Mouse (Mus musculus) monocyte, adult 5-6 weeks (primary cell): Measurements from ENCODE around the gene Snd1. TPM values are rescaled to one million over a fixed set of nuclear protein-coding genes. Genes with fewer than 3 reads are reported as not detected.

Source experiments
- ATAC-seq: fragments of 153-309, 156-312 bp; replicated peaks from 2 replicates; pipeline ENCODE4 v1.8.0; 2017; ENCODE audit warnings: mild to moderate bottlenecking; ENCODE audit not compliant: low TSS enrichment, insufficient number of reproducible peaks, severe bottlenecking, poor library complexity, low FRiP score
- total RNA-seq: library from RNA; stranded (forward); fragments of 200-1000, 200-491, 200-594 nt; gene quantifications from 3 replicates; pipeline ENCODE4 v1.2.3, GENCODE M21; 2017

Snd1 gene
- total RNA-seq, 1 experiment from 2014 or later: 110 TPM

DNA sequence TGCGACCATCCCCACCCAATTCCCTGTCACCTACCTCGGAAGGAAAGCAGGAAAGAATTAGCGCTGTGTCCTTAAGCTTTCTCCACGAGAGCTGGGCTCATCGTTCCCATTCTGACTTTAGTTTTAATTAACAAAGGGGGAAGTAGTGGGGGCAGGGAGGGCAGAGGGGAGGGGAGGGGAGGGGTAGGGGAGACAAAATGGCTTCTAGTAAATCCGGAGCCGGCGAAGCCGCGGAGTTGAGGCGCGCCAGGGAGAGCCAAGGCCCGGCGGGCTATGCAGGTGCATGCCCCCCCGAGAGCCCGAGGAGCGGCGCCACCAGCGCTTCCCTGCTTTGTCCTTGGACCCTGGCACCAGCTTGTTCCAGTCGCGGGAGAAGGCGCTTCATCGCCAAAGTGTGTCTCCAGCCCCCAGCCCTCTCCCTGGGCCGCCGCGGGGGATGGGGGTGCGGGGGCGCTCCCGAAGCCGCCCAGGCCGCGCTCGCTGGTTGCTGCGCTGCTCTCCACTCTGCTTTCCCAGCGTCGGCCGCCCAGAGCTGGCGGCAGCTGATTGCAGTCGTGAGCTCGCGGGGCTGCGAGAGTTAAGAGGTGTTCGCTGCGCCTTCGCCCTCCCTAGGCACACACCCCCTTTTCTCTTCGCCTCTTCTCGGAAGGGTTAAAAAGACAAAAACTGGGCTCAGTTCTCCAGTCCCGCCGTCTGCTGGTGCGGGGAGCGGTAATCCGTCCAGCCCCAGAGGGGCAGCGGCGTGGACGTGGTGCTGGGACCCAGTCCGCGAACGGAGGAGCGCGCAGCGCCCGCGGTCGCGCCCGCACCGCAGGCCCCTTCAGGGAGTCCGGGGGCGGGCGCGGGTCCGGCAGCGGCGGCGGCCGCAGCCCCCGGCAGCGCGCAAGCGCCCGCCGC, 357.2 kb downstream of the Snd1 start:
- no peak for ATAC-seq

DNA sequence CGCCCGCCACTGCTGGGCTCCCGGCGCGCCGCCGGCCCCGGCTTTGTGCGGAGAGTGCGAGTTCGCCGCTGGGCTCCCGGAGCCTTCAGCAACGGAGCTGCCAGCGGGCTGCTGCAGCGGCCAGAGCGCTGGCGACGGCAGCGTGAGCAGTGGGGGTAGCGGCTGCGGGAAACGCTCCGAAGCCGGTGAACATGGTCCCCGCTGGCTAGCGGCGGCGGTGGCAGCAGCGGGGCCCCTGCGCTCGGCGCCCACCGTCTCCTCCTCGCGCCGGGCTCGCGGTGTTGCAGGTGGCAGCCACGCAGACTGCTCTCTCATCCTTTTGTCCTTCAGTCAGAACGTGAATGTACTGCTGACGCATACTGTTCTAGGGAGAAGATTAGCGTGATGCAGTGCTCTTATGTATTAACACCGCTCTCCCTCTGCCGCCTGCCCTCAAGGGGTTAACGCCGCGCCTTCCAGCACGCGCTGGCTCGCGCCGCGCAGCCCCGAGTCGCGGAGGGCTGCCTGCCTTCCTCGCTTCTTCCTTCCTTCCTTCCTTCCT, 357.9 kb downstream of the Snd1 start:
- ATAC-seq: no peak

DNA sequence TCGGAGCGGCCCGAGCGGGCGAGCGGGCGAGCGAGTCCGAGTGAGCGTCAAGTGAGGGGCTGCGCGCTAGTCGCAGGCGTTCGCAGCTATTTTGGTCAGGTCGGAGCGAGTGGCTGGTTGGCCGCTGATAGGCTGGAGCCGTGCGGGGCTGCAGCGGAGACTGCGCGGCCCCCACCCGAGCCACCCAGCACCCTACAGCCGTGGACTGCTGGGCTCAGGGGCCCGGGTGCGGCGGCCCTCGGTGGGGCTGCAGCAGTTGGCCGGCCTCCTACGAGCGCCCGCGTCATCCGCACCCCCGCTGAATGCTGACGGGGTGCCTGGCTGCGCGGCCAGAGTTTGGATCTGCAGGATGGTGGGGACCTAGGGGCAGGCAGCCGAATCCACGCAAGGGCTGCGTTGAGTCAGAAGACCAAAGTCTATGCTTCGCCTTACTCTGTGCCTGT, 358.5 kb downstream of the Snd1 start:
- no peak for ATAC-seq

DNA sequence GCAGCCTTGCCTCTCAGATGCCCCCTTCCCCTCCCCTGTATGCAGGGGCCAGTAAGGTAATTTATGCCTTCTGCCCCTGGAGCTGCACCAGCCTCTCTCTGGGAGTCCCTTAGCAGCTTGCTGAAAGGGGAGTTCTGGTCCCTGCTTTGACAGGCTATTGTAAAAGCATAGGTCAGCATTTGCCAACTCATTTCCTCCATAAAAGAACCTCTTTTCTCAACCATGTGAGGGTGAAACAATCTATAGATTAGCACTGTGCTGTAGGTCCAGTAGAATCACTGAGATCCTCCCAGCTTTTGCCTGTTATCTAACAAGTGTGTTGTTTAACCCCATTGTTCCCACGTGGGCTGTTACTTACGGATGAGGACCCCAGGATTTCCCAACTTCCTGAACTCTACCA, 359.1 kb downstream of the Snd1 start:
- ATAC-seq: no peak

DNA sequence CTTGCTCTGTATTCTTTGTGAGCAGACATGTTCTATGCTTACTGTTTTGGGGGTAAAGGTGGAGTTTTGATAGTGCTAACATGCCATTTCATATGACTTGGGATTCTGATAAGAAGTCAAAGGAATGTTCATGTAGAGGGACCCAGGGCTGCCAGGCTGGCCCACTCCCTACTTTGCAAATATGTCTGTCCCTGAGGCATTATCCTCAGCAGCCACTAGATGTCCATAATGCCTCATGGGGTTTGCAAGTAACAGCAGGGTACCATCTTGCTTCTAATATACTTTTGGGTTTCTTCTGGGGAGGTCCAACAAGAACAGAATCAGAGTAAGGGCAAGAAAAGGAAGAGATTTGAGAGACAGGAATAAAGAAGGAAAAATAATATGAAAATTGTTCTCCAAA, 361.7 kb downstream of the Snd1 start:
- ATAC-seq: no peak

DNA sequence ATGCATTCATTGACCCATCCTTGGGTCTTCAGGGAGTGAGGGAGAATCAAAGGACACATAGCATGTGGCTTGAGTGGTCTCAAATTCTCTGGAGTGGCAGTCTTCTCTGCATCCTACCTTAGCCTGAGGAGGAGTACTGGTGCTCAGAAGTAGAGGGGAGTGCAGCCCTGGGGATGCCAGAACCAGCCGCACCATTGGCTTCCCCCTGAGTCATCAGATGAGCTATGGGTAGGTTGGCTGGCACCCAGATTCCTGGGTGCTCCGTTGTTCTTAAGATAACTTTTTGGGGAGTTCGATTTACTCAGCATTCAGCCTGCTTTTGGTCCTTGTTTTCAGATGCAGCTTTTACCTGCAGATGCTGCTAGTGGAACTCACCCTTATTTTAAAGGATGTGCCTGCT, 366.6 kb downstream of the Snd1 start:
- ATAC-seq: no peak

DNA sequence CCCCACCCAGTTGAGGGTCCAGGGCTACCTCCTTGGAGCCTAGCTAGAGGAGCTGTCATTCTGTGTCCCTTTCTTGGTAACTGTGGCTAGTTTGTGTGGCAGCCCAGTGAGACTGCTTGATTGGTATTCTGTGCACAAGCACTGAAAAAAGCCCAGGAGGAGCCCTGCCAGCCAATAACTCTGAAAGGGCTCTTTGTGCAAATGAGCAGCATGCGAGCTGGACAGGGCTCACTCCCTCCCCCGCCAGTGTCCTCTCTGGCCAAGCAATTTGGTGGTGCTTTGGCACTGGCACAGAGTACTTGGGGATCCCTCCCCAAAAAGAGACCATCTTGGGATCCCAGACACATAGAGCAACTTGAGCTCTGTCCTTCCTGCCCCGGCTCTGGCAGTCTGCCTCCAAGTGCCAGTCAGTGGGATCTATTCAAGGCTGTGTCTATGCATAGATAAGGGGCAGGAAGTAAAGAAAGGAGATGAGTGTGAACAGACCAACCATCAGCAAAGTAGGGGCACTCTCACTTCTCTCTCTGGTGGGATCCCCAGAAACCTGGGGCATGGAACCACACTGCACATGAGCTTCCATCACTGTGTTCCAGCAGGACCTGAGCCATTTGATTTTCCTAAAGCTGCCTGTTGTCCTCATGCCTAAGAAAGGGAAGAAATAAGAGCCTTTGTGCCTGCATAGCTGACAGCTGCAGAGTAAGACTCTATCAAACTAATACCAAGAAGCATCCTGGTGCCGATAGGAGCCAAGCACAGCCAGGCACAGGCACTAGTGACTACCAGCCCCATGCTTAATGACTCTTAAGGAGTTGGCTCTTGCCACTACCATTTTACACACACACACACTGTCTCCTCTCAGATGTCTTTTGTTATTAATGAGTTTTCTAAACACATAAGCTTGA, 367.7 kb downstream of the Snd1 start:
- ATAC-seq: no peak

DNA sequence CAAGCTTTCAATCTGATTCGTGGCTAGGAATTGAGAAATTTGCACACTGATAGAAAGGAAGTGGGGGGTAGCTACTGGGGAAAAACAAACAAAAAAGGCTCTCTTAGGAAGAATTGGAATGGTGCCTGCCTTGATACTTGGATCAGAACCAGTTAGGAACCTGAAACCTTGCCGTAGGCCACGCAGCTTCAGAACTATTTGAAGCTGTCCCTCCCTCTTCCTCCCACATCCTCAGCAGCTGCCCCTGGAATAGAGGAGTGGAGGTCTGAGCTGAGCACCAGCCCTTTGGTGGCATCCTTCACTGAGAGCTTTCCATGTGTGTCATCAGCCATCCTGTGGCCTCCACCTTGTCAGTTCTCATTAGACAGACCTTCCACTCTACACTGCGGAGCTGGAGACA, 370.7 kb downstream of the Snd1 start:
- no peak for ATAC-seq

DNA sequence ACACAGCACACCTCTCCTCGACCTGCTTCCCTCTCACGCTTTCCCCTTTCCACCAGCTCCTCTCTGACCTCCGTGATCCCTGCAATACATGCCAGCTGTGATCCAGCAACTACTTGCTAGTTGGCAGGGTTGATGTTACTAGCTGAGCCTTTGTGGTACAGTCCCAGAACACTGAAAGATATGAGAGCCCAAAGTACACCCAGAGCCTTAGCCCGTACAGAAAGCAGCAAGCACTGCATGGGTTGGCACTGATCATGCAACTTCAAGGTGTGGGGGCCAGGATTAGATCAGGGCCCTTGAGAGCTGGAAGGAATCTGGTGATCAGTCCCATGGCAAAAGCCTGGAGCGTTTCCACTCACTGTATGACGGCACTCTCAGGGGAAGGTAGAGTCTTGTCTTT, 372.7 kb downstream of the Snd1 start:
- no peak for ATAC-seq

DNA sequence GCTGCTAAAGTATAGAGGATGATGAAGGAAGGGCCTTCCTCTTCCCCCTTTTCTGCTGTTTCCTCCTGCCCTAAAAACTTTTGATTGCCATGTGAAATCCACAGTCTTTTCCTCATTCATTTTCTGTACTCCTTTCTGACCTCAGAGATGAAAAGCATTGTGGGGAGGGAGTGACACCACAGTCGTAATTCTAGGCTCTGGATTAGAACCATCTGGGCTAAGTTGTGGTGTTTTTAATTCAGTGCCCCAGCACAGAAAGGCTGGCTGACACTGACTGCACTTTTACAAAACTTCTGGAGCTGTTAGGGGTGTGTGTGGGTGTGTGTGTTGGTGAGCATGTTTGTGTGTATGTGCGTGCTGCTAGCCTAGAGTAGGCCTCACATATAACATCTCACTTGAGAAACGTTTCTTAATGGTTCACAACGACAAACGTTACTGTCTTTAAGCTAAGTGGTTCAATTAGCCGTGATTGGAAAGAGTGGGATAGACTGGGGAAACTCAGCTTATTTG, 373.4 kb downstream of the Snd1 start:
- no peak for ATAC-seq

DNA sequence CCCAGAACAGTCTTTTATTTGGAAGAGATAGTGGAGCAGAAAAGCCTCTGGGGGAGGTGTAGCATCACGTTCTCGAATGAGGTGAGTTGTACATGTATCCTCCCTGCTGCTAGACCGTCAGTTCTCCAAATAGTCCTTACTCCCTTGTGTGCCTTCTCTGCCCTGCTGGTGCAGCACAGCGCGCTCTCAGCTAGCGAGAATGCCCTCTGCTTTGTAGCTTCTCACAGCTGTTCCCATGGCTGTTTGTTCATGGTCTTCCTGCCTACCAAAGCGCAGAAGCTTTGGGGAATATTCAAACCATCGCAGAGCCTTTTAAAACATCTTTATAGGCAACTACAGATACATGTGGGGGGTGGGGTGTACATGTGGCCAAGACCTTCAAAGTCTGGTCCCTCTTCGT, 374.0 kb downstream of the Snd1 start:
- no peak for ATAC-seq

DNA sequence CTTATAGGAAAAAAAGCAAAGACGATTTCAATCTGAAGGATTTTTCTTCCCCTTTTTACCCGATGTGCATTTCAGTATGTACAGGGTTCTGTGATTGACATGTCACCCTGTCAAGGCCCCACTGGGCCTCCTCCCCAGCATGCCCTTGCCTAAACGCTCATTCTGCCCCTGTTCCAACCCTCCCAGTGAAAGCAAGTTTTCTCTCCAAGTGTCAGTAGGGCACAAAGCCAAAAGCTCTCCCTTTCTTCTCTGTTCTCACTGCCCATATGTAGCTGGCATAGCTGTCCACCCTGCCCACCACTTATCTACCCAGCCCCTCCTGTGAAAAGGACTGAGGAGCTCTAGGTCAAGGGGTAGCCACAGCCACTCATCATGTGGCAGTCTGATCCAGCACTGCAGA, 374.4 kb downstream of the Snd1 start:
- ATAC-seq: no peak

DNA sequence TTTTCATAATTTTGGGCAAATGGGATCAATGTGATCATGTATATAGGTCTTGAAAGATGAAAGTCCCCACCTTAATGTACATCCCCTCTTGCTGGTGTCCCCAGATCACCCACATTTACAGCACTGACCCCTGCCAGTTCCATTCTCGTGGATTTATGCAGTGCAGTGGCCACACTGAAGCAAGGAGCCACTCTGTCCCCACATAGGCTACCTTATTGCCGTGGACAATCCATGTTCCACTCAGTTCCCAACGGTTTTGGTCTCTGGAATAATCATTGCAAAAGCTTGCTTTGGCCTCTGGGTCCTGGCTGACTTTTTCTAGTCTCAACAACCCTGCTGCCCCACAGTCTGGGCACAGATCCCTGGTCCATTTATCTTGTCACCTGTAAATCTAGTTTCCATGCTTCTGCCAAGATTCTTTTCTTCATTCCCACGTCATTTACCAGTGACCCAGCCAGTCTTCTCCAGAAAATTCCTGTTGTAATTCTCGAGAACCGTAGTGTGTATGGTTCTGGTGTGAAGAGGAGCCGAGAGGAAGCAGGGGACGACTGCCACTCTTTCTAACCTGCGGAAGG, 375.5 kb downstream of the Snd1 start:
- ATAC-seq: no peak

DNA sequence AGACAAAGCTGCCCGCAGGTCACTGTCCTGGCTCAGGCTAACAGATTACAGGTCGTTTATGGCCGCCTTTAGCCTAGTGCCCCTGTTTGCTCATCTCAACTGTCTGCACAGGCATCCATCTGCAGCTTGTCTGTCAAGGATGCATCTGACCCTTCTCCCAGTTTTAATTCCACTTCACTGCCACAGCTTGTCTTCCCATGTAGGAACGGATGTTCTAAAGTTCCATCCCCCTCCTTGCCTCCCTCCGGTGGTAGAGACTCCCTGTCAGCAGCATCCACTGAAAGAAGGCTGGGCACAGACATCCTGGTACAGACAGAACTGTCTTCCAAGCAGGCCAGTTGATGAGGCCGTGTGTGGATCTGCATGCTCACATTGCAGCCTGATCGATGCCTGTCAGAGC, 377.4 kb downstream of the Snd1 start:
- ATAC-seq: no peak

DNA sequence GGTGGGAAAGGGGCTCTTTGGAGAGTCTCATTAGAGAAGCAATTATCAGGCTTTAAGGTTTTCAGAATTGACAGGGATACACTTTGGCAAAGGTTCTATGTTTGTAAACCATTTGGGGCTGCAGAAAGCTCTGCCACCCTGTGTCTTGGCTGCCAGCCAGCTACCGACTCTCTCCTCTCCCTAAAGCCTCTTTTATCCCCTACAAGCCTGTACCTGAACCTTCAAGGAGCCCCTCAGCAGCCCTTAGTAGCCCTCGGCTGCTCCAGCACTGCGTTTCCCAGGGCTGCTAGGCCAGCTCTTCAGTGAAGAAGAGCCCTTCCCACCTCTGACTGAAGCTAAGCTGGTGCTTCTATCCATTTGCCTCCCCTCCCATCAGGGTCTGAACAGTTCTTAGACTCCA, 378.2 kb downstream of the Snd1 start:
- no peak for ATAC-seq

DNA sequence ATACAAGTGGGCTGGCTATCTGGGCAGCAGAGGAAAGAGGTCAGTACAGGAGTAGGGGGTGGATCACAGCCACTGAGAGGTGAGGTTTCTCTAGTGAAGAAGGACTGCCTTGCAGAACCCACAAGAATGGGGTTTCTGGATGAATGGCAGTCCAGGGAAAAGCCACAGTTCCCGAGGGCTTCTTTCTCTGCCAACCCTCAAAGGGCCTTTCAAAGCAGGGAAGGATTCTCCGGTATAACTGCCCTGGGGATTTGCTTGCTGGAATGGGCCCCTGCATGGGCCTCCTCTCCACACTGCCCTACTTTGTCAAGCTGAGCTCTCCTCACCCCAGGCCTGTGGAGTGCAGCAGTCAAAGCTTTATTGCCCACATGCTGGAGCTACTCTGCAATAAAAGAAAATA, 378.7 kb downstream of the Snd1 start:
- no peak for ATAC-seq

DNA sequence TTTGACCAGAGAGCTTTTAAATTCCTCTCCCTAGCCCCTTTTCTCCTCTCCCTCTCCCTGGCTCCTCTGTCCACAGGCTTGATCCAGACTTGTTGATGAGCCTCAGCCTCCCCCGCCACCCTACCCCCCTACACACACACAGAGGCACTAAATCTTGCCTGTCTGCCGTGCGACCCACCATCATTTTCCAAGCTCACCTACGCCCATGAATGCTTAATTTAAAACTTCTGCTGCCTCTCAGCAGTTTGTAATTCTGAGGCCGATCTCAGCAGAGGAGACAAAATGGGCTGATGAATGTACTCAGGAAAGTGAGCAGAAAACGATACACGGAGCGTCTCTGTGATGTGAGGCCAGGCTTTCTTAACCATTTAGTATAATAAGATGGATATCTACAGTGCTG, 379.7 kb downstream of the Snd1 start:
- no peak for ATAC-seq

DNA sequence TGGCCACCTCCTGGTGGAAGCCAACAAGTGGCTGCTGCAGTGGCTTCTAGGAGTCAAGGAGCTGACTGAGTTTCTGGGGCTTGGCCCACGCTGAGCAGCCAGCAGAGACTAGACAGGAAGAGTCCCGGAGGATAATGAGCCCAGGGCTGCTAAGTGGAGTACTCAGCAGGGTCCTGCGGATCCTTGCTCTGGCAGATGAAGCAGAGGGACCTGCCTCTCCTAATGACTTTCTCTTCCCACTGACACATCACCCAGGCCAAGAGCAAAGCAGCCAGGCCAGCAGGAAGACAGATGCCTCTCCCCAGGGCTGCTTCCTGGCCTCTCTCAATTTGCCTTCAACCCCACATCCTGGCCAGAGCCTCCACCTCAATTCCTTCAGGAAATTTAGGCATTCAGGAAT, 380.5 kb downstream of the Snd1 start:
- no peak for ATAC-seq

DNA sequence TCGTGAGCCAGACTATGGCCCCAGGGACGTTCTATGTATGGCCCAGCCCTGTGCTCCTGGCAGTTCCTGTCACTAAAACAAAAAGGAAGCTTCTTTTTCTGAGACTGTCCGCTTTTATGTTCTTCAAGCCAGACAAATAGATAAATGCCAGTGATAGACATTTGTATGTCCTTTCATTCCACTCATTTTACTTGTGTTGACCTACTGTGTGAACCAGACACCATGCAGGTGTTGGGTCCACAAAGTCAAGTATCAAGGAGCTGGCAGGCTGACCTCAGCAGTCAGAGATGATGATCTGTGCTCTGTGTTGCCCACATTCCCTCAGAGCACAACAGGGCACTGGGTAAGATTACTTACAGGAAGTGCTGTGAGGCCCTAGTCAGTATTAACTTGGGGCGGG, 381.9 kb downstream of the Snd1 start:
- ATAC-seq: no peak
